Mouse (Mus musculus) lung, postnatal 0 days (tissue): ENCODE measurements around the gene Rasl10a.

ENCODE experiments used
- CTCF ChIP-seq: IDR thresholded peaks from 2 replicates; pipeline ENCODE4 v1.5.1; 2016; ENCODE audit warnings: antibody characterized with exemption, mild to moderate bottlenecking
- EP300 ChIP-seq: IDR thresholded peaks from 2 replicates; pipeline ENCODE4 v1.6.1; 2016; ENCODE audit warnings: antibody characterized with exemption, mild to moderate bottlenecking, control low read depth

DNA sequence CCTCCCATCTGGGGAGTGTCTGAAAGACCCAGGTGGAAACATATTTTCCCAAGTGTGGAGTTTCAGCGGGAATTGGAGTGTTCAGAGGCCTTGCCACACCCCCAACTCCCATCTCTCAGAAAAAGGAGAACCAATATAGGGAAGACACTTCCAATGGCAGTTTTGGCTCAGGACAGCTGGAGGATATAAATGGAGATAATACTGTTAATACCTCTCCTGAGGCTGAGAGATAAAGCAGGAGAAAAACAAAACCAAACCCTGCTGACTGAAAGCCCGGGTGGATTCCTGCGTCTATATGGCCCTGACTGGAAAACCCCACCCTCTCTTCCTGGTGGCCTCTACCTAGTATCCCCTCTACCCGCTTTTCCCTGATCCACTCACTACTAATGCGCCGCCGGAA, 44.5 kb downstream of the Rasl10a start:
- no peak for TF ChIP-seq EP300
- TF ChIP-seq CTCF, result no peak
